Mouse (Mus musculus) embryonic facial prominence, embryonic 13.5 days (tissue): ENCODE measurements around the gene Ier2. TPM values are rescaled to one million over a fixed set of nuclear protein-coding genes. Genes with fewer than 3 reads are reported as not detected.

Experiments
- ATAC-seq: fragments of 200-750 bp; cut with Nextera tagmentation; 2 replicates; pipeline ENCODE4 v1.8.0; 2017; ENCODE audit warnings: low read depth; ENCODE audit not compliant: insufficient number of reproducible peaks, insufficient read depth, low FRiP score, low TSS enrichment
- H3K27ac ChIP-seq: fragments of 300-500 bp; sonication (generic); 2 replicates; pipeline ENCODE4 v1.5.1; 2015; ENCODE audit warnings: moderate library complexity, mild to moderate bottlenecking, inconsistent platforms
- H3K27me3 ChIP-seq: fragments of 300-500 bp; sonication (generic); 2 replicates; pipeline ENCODE4 v1.6.1; 2015; ENCODE audit warnings: mild to moderate bottlenecking, inconsistent platforms
- H3K36me3 ChIP-seq: fragments of 300-500 bp; sonication (generic); 2 replicates; pipeline ENCODE4 v1.6.1; 2015; ENCODE audit warnings: mild to moderate bottlenecking, inconsistent platforms
- H3K4me1 ChIP-seq: fragments of 300-500 bp; sonication (generic); 2 replicates; pipeline ENCODE4 v1.6.1; 2015; ENCODE audit warnings: inconsistent platforms
- H3K4me2 ChIP-seq: fragments of 300-500 bp; sonication (generic); 2 replicates; pipeline ENCODE4 v1.6.1; 2015; ENCODE audit warnings: moderate library complexity, mild to moderate bottlenecking, inconsistent platforms
- H3K4me3 ChIP-seq: fragments of 300-500 bp; sonication (generic); 2 replicates; pipeline ENCODE4 v1.5.1; 2015; ENCODE audit warnings: mild to moderate bottlenecking, inconsistent platforms
- H3K9ac ChIP-seq: fragments of 300-500 bp; sonication (generic); 2 replicates; pipeline ENCODE4 v1.6.1; 2015; ENCODE audit warnings: mild to moderate bottlenecking, inconsistent platforms
- H3K9me3 ChIP-seq: fragments of 300-500 bp; sonication (generic); 2 replicates; pipeline ENCODE4 v1.6.1; 2016; ENCODE audit warnings: inconsistent platforms
- WGBS: fragments of 180-500 bp; shearing (Covaris S2); methylation state at CpG from one replicate; pipeline ENCODE4 v1.1.7; 2015; ENCODE audit warnings: mixed read lengths; 5-methylcytosine and 5-hydroxymethylcytosine counted together
- polyA plus RNA-seq: library from polyadenylated mRNA; unstranded; fragments of >200 nt; fragmentation: Nextera tagmentation; extraction: Ambion mirVana; gene quantifications from 2 replicates; pipeline ENCODE4 v1.2.1, GENCODE M21; 2015

Gene Ier2
- 64.3 and 67.6 TPM in 2 replicates for polyA plus RNA-seq

- H3K36me3 ChIP-seq, result peaks cover under 1% of the 10 kb centered on the region; the same call in 1 of the 2 replicates
- ATAC-seq, result peak; percentile 79
Observed at GRCm38 (mm10) chr8:84662581-84663065, at the start of gene Ier2. TSS of gene Ier2 (minus strand) at chr8:84662852.

GRCm38 (mm10) chr8:84711933-84712758, 49.5 kb upstream of the Ier2 start:
- WGBS, result 14% methylated on average over 11 of the region's 11 CpGs
- H3K4me1 ChIP-seq, result peaks cover 83% of the 10 kb centered on the region
- H3K9ac ChIP-seq, result peak overlapping the region; percentile 61
- H3K4me3 ChIP-seq, result peak overlapping the region; percentile 12; the same call in 1 of the 2 replicates
- ATAC-seq, result peak; percentile 83
- peak overlapping the region; percentile 98 for H3K27ac ChIP-seq
- peaks cover 34% of the 10 kb centered on the region for H3K27me3 ChIP-seq
- peaks cover 38% of the 10 kb centered on the region for H3K36me3 ChIP-seq
- no peaks in the 10 kb centered on the region for H3K9me3 ChIP-seq
- H3K4me2 ChIP-seq, result peak overlapping the region; percentile 44

More at GRCm38 (mm10) chr8:84662581-84663065, at the start of gene Ier2:
- peak within 1 kb of the TSS; percentile 94 for H3K9ac ChIP-seq
- H3K27ac ChIP-seq, result peak within 1 kb of the TSS; percentile 96
- under 1% methylated on average over 27 of the region's 27 CpGs for WGBS
- peak within 1 kb of the TSS; percentile 85 for H3K4me3 ChIP-seq
- H3K4me1 ChIP-seq, result peaks cover 50% of the 10 kb centered on the region
- peak within 1 kb of the TSS; percentile 87 for H3K4me2 ChIP-seq
- no peaks in the 10 kb centered on the region for H3K27me3 ChIP-seq
- no peaks in the 10 kb centered on the region for H3K9me3 ChIP-seq

- peak overlapping the region; percentile 61; the same call in 1 of the 2 replicates for H3K9ac ChIP-seq
- H3K4me1 ChIP-seq, result peaks cover 84% of the 10 kb centered on the region
- no peak overlapping the region for H3K4me3 ChIP-seq
- 39% methylated on average over 3 of the region's 3 CpGs for WGBS
- peak overlapping the region; percentile 98 for H3K27ac ChIP-seq
- H3K27me3 ChIP-seq, result peaks cover 38% of the 10 kb centered on the region
- peak overlapping the region; percentile 44; the same call in 1 of the 2 replicates for H3K4me2 ChIP-seq
- no peak for ATAC-seq
- no peaks in the 10 kb centered on the region for H3K9me3 ChIP-seq
- H3K36me3 ChIP-seq, result peaks cover 32% of the 10 kb centered on the region
Observed at GRCm38 (mm10) chr8:84711312-84711711, 48.7 kb upstream of the Ier2 start.

- Histone ChIP-seq H3K4me3 (no peak overlapping the region), H3K9ac (0 out of 2 replicates have a peak overlapping the region, but pooled peaks have one; percentile 16), H3K4me1 (peaks cover 83% of the 10 kb centered on the region), H3K36me3 (peaks cover 27% of the 10 kb centered on the region), H3K9me3 (no peaks in the 10 kb centered on the region), H3K27ac (peak overlapping the region; percentile 57; the same call in 1 of the 2 replicates), H3K4me2 (no peak overlapping the region), H3K27me3 (peaks cover 39% of the 10 kb centered on the region)
- WGBS, result 98% methylated on average over 1 of the region's 1 CpGs
- no peak for ATAC-seq
Observed at GRCm38 (mm10) chr8:84709931-84710330, 47.3 kb upstream of the Ier2 start.

GRCm38 (mm10) chr8:84708774-84709475, 46.3 kb upstream of the Ier2 start:
- Histone ChIP-seq H3K36me3 (peaks cover 22% of the 10 kb centered on the region), H3K4me3 (no peak overlapping the region), H3K27ac (no peak overlapping the region; the same call in 1 of the 2 replicates), H3K4me2 (no peak overlapping the region), H3K9me3 (no peaks in the 10 kb centered on the region), H3K27me3 (peaks cover 46% of the 10 kb centered on the region), H3K9ac (peak overlapping the region; percentile 17; the same call in 1 of the 2 replicates), H3K4me1 (peaks cover 83% of the 10 kb centered on the region)
- WGBS, result 14% methylated on average over 12 of the region's 12 CpGs
- ATAC-seq, result peak; percentile 28; the same call in 1 of the 2 replicates

GRCm38 (mm10) chr8:84708071-84708541, 45.5 kb upstream of the Ier2 start:
- H3K4me3 ChIP-seq, result no peak overlapping the region
- H3K4me1 ChIP-seq, result peaks cover 75% of the 10 kb centered on the region
- no peak for ATAC-seq
- peaks cover 54% of the 10 kb centered on the region for H3K27me3 ChIP-seq
- peaks cover 15% of the 10 kb centered on the region for H3K36me3 ChIP-seq
- no peaks in the 10 kb centered on the region for H3K9me3 ChIP-seq
- peak overlapping the region; percentile 36; the same call in 1 of the 2 replicates for H3K9ac ChIP-seq
- H3K4me2 ChIP-seq, result peak overlapping the region; percentile 39; the same call in 1 of the 2 replicates
- no peak overlapping the region for H3K27ac ChIP-seq
- 20% methylated on average over 15 of the region's 15 CpGs for WGBS

GRCm38 (mm10) chr8:84707267-84707883, 44.7 kb upstream of the Ier2 start:
- Histone ChIP-seq H3K4me2 (peak overlapping the region; percentile 39), H3K27me3 (peaks cover 62% of the 10 kb centered on the region), H3K9ac (peak overlapping the region; percentile 58), H3K9me3 (no peaks in the 10 kb centered on the region), H3K27ac (peak overlapping the region; percentile 14), H3K4me3 (peak overlapping the region; percentile 19), H3K36me3 (peaks cover 19% of the 10 kb centered on the region), H3K4me1 (peaks cover 69% of the 10 kb centered on the region)
- WGBS, result 17% methylated on average over 22 of the region's 22 CpGs
- no peak for ATAC-seq

- H3K27ac ChIP-seq, result peak overlapping the region; percentile 14
- peaks cover 68% of the 10 kb centered on the region for H3K27me3 ChIP-seq
- H3K9me3 ChIP-seq, result no peaks in the 10 kb centered on the region
Observed at GRCm38 (mm10) chr8:84706610-84707266, 44.1 kb upstream of the Ier2 start.

GRCm38 (mm10) chr8:84705960-84706359, 43.3 kb upstream of the Ier2 start:
- 4% methylated on average over 12 of the region's 12 CpGs for WGBS
- H3K9ac ChIP-seq, result peak overlapping the region; percentile 55
- H3K4me2 ChIP-seq, result peak overlapping the region; percentile 46
- H3K4me3 ChIP-seq, result peak overlapping the region; percentile 20
- peaks cover 14% of the 10 kb centered on the region for H3K36me3 ChIP-seq
- H3K9me3 ChIP-seq, result no peaks in the 10 kb centered on the region
- no peak overlapping the region for H3K27ac ChIP-seq
- no peak for ATAC-seq
- H3K4me1 ChIP-seq, result peaks cover 64% of the 10 kb centered on the region
- H3K27me3 ChIP-seq, result peaks cover 76% of the 10 kb centered on the region

More at GRCm38 (mm10) chr8:84706610-84707266, 44.1 kb upstream of the Ier2 start:
- H3K36me3 ChIP-seq, result peaks cover 19% of the 10 kb centered on the region
- H3K4me2 ChIP-seq, result peak overlapping the region; percentile 39
- H3K4me1 ChIP-seq, result peaks cover 66% of the 10 kb centered on the region
- H3K9ac ChIP-seq, result peak overlapping the region; percentile 58
- H3K4me3 ChIP-seq, result peak overlapping the region; percentile 19
- WGBS, result 7% methylated on average over 45 of the region's 45 CpGs
- ATAC-seq, result no peak
